Mouse (Mus musculus) olfactory bulb, adult 2 months (tissue): ENCODE results near the gene 4930572O03Rik. TPM values are rescaled to one million over a fixed set of nuclear protein-coding genes. Genes with fewer than 3 reads are reported as not detected.
"Not testable (repeated sequence)": the region's sequence is repeated elsewhere in the genome, so short reads cannot be mapped to it uniquely, and the experiment has no call there.

Source experiments
- H3K27ac ChIP-seq: fragments of 200-500 bp; 2 replicates; pipeline ENCODE4 v1.5.1; 2012; ENCODE audit warnings: low read depth, low read length; ENCODE audit not compliant: insufficient read depth
- H3K4me1 ChIP-seq: fragments of 200-500 bp; 2 replicates; pipeline ENCODE4 v1.6.1; 2012; ENCODE audit warnings: low read length; ENCODE audit not compliant: control insufficient read depth, insufficient read depth
- H3K4me3 ChIP-seq: fragments of 200-500 bp; 2 replicates; pipeline ENCODE4 v1.5.1; 2012; ENCODE audit warnings: mild to moderate bottlenecking, low read depth, low read length, moderate library complexity; ENCODE audit not compliant: insufficient read depth
- WGBS: fragments of 180-500 bp; shearing (Covaris S2); methylation state at CpG from one replicate; pipeline ENCODE4 v1.1.7; 2018; 5-methylcytosine and 5-hydroxymethylcytosine counted together
- polyA plus RNA-seq: library from polyadenylated mRNA; stranded (reverse); fragments of >200 nt; gene quantifications from 2 replicates; pipeline ENCODE4 v1.2.4, GENCODE M21; 2012; ENCODE audit warnings: low replicate concordance; ENCODE audit not compliant: missing spikeins, insufficient read depth, insufficient read length

The 4930572O03Rik gene
- not detected in 2 replicates for polyA plus RNA-seq

DNA sequence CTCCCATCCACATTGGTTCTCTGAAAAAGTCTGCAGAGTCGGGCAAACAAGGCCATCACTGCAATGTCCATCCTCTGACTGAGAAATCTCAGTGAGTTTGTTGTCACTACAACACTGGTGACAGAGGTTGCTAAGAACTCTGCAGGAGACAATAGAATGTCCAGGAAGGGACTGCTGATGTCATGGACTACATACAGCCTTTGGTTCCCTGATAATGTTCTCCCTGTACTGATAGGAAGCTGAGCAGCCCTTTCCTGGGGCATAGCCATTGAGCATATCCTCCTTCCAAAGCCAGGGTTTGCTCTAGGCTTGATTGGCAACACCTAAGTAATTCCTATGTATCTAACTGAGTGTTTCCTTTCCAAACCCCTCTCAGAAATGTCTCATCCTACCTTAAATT, at the start of gene 4930572O03Rik:
4930572O03Rik (minus strand) TSS at position 101 of the 400 bp plus-strand sequence.
- 71% methylated on average over 1 of the region's 1 CpGs for WGBS
- H3K4me3 ChIP-seq, H3K4me1 ChIP-seq, H3K27ac ChIP-seq: not testable (repeated sequence)

DNA sequence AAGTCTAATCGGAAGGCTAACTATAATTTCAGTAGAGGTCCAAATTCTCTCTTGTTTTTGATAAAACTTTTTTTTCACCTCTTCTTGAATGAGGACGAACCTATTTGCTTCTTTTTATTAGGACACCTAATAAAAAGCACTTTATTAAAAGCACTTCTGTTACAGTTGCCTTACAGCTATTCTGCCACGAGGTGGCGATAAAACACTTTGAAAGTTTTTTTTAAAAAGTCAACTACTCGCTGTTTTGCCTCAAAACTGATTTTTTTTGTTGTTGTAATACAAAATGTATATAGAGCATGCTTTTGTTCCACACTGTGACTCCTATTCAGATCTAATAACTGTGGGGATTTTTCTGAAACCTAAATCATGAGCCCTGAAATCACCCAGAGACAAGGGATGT, 46.0 kb upstream of the 4930572O03Rik start:
- WGBS, result 23% methylated on average over 5 of the region's 5 CpGs

DNA sequence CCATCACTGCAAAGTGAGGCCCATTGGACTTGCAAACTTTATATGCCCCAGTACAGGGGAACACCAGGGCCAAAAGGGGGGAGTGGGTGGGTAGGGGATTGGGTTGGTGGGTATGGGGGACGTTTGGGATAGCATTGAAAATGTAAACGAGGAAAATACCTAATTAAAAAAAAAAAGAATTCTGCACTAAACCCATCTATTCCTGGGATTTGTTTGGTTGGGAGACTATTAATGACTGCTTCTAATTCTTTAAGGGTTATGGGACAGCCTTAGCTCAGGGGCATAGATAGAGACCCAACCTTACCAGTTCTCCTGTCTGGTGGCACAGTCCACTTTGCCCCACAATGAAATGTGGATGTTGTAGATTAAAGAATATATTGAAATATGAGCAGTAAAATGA, 40.9 kb upstream of the 4930572O03Rik start:
- not testable (repeated sequence) for H3K4me3 ChIP-seq, H3K4me1 ChIP-seq, H3K27ac ChIP-seq
- 33% methylated on average over 2 of the region's 2 CpGs for WGBS

More for the DNA sequence above, 46.0 kb upstream of the 4930572O03Rik start:
- not testable (repeated sequence) for H3K27ac ChIP-seq, H3K4me1 ChIP-seq, H3K4me3 ChIP-seq

DNA sequence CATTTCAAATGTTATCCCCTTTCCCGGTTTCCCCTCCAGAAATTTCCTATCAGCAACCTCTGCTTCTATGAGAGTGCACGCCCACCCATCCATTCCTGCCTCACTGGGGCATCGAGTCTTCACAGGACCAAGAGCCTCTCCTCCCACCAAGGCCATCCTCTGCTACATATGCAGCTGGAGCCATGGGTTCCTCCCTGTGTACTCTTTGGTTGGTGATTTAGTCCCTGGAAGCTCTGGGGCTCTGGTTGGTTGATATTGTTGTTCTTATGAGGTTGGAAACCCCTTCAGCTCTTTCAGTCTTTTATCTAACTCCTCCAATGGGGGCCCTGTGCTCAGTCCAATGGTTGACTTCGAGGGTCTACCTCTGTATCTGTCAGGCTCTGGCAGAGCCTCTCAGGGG, 35.0 kb upstream of the 4930572O03Rik start:
- WGBS, result 80% methylated on average over 4 of the region's 4 CpGs
- H3K4me1 ChIP-seq, H3K27ac ChIP-seq, H3K4me3 ChIP-seq: not testable (repeated sequence)

- not testable (repeated sequence) for H3K4me1 ChIP-seq, H3K27ac ChIP-seq, H3K4me3 ChIP-seq
- WGBS, result 78% methylated on average over 4 of the region's 4 CpGs
Observed at GRCm38 (mm10) chr5:15690822-15691221, 34.0 kb upstream of the 4930572O03Rik start.

DNA sequence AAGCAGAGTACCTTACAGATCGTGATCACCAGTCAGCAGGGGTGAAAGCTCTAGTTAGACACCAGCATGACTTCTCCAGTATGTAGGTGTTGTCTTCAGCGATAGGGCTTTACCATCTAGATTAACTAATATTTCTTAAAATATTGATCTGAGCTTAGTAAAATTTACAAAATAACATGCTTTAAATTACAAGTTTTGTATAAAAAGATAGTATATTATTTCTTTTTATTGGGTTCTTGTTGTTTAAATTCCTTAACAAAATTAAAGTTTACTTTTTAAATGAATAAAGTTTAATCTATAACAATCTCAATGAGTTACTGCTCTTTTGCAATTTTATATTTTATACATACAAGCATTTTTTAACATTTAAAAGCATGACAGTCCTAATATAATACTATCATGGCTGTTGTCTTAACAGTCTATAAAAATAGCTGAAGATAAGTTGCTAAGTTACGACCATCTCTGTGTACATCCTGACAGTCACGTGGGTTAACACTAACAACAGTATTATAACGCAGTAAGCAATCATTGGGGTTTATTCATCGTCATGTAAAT, 32.9 kb upstream of the 4930572O03Rik start:
- H3K27ac ChIP-seq, H3K4me1 ChIP-seq, H3K4me3 ChIP-seq: not testable (repeated sequence)
- 75% methylated on average over 6 of the region's 6 CpGs for WGBS

DNA sequence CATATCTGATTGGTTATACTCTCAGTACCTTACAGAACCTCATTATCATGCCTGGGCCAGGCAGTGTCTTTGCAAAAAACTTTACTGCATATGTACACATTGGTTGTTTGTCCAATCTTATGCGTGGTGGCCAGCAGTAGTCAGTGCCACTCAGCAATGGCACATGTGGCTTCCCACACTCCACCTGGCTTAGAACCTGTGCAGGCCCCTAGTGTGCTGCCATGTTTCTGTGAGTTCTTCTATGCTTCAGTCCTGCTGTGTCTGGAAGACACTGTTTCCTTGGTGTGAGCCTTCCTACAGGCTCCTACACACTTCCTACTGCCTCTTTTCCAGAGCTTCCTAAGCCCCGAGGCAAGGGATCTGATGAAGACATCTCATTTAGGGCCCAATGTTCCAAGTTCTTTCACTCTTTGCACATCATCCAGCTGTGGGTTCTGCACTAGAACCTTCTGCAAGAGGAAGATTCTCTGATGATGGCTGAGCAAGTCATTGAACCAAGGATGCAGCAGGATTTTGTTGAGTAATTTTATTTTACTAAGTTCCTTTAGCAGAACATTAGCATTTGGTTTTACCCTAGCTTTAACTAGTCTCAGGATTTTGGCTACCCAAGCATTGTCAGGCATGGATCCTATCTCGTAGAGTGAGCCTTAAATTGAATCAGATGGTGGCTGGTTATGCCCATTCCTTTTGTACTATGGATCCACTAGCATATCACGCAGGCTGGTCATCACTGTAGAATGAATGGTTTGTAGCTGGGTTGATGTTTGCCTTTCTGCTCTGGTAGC, 32.2 kb upstream of the 4930572O03Rik start:
- not testable (repeated sequence) for H3K27ac ChIP-seq, H3K4me3 ChIP-seq, H3K4me1 ChIP-seq
- whole genome bisulfite sequencing, result 62% methylated on average over 4 of the region's 4 CpGs

DNA sequence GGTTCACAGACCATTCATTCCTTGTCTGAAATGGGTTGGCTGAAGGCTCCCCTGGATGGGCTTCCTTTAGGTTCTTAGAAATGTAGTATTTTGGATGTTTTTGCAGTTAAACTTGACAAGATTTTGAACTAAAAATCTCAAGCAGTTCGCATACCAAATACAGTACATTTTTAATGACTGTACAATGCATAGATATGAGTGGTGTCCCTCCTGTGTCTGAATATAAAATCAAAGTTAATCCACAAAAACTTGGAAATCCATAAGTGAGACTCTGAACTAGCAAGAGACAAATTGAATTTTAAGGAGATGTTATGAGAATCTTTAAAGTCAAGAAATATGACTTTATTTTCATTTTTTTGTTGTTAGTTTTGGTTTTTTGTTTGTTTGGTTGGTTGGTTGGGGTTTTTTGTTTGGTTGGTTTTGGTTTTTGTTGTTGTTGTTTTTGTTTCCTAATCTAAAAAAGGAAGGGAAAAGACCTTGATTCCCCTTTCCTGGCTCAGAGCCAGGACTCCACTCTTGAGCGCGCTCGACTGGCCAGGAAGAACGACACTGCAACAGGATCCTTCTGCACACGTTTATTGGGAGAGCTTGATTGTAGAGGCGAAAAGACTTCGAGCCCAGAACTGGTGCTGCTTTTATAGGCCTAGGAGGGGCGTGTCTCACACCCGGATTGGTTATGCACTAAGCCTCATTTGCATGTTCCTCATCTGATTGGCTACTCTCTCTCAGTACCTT, 24.6 kb upstream of the 4930572O03Rik start:
- not testable (repeated sequence) for H3K4me1 ChIP-seq, H3K4me3 ChIP-seq, H3K27ac ChIP-seq
- 70% methylated on average over 8 of the region's 10 CpGs for WGBS

DNA sequence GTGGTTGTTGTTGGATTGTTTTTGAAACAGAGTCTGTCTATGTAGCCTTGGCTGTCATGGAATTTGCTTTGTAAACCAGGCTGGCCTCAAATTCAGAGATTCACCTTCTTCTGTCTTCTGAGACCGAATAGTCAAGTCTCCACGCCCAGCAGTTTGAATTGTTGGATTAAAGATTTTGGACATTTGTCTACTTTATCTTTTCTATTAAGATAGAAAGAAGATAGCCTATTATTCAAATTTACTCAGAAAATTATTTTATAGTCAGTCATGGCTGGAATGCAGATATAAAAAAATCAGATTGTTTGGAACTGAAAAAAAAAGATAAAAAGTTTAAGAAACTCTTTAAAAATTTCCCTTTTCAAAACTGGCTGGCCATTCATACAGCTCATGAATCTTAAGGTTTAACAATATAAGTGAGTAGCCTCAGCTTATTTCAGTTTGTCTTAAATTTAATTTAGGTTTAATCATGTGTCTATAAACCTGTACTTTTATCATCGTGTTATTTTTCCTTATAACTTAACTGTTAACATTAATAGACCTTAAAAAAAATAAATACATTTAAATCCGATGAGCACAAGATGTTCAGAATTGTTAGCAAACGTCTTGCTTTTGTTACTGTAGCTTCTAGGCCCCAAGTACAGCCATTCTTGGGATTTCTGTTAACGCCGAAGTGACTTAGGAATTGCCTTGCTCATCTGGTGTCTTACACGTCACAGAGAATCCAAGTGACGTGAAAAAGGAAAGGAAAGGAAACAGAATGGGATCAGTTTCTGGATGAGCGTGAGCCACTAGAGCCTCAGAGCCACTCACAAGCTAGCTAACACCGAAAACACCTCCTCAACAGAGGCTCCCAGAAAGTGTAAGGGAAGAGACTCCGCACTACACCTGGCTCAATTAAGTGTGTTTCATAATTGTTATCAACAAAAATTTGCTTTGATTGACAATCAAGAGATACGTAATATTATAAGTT, 23.4 kb upstream of the 4930572O03Rik start:
- not testable (repeated sequence) for H3K4me1 ChIP-seq, H3K27ac ChIP-seq
- 67% methylated on average over 13 of the region's 13 CpGs for WGBS

DNA sequence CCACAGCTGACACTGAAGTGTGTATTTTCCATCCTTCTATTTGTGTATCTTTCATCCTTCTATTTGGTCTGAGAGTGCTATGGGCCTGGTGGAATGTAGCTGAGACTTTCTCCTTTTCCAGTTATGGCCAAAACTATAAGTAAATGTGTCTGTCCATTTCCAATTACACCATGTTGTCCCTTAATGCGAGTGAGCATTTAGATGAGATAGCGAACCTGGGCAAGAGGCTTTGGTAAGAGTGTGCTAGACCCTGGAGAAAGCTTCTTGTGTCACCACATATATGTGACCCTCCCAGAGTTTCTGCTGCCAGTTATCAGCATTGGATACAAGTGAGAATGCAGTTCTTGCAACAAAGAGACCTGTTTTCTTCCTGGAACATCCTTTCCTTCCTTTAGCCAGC, 22.0 kb upstream of the 4930572O03Rik start:
- H3K27ac ChIP-seq, H3K4me1 ChIP-seq, H3K4me3 ChIP-seq: not testable (repeated sequence)
- WGBS, result 71% methylated on average over 2 of the region's 2 CpGs

More for the DNA sequence above, 23.4 kb upstream of the 4930572O03Rik start:
- H3K4me3 ChIP-seq, result not testable (repeated sequence)

GRCm38 (mm10) chr5:15677750-15678149, 20.9 kb upstream of the 4930572O03Rik start:
- H3K4me3 ChIP-seq, H3K27ac ChIP-seq, H3K4me1 ChIP-seq: not testable (repeated sequence)
- WGBS, result 89% methylated on average over 4 of the region's 4 CpGs

DNA sequence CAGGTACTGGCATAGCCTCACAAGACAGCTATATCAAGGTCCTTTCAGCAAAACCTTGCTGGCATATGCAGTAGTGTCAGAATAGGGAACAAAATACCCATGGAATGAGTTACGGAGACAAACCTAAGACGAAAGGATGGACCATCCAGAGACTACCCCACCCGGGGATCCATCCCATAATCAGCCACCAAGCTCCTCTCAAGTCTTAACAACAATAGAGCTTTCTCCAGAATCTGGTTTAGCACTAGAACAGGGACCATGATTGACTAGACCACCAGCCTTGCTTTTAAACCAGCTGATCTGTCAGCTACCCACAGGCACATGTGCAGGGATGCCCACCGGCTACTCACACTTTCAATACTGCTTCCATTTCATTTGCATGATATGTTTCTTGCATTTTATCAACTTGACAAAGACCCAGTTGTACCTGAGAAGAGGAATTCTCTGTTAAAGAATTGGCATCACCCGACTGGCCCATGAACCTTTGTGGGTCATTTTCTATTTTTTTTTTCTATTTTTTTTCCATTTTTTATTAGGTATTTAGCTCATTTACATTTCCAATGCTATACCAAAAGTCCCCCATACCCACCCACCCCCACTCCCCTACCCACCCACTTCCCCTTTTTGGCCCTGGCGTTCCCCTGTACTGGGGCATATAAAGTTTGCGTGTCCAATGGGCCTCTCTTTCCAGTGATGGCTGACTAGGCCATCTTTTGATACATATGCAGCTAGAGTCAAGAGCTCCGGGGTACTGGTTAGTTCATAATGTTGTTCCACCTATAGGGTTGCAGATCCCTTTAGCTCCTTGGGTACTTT, 17.8 kb upstream of the 4930572O03Rik start:
- H3K4me1 ChIP-seq, H3K27ac ChIP-seq, H3K4me3 ChIP-seq: not testable (repeated sequence)
- WGBS, result 90% methylated on average over 5 of the region's 8 CpGs

GRCm38 (mm10) chr5:15673989-15674388, 17.1 kb upstream of the 4930572O03Rik start:
- H3K27ac ChIP-seq, H3K4me3 ChIP-seq, H3K4me1 ChIP-seq: not testable (repeated sequence)
- WGBS, result 86% methylated on average over 2 of the region's 2 CpGs
